Mouse (Mus musculus) embryonic facial prominence, embryonic 15.5 days (tissue): ENCODE measurements around the gene Vps4b. TPM values are rescaled to one million over a fixed set of nuclear protein-coding genes. Genes with fewer than 3 reads are reported as not detected.
A peak's percentile ranks its signal among the peaks of the same experiment; 100 is the strongest.

Source experiments
- ATAC-seq: fragments of 200-750 bp; cut with Nextera tagmentation; 2 replicates; pipeline ENCODE4 v1.8.0; 2017; ENCODE audit warnings: low read depth, moderate TSS enrichment; ENCODE audit not compliant: insufficient number of reproducible peaks, low FRiP score, low TSS enrichment
- H3K27ac ChIP-seq: fragments of 300-500 bp; sonication (generic); replicated peaks from 2 replicates; pipeline ENCODE4 v1.5.1; 2015; ENCODE audit warnings: mild to moderate bottlenecking, inconsistent platforms
- H3K27me3 ChIP-seq: fragments of 300-500 bp; sonication (generic); 2 replicates; pipeline ENCODE4 v1.6.1; 2015; ENCODE audit warnings: inconsistent platforms
- H3K36me3 ChIP-seq: fragments of 300-500 bp; sonication (generic); 2 replicates; pipeline ENCODE4 v1.6.1; 2015; ENCODE audit warnings: mild to moderate bottlenecking, inconsistent platforms
- H3K4me1 ChIP-seq: fragments of 300-500 bp; sonication (generic); 2 replicates; pipeline ENCODE4 v1.6.1; 2015; ENCODE audit warnings: inconsistent platforms
- H3K4me2 ChIP-seq: fragments of 300-500 bp; sonication (generic); replicated peaks from 2 replicates; pipeline ENCODE4 v1.6.1; 2015; ENCODE audit warnings: mild to moderate bottlenecking, inconsistent platforms
- H3K4me3 ChIP-seq: fragments of 300-500 bp; sonication (generic); replicated peaks from 2 replicates; pipeline ENCODE4 v1.5.1; 2015; ENCODE audit warnings: mild to moderate bottlenecking, inconsistent platforms
- H3K9ac ChIP-seq: fragments of 300-500 bp; sonication (generic); 2 replicates; pipeline ENCODE4 v1.6.1; 2015; ENCODE audit warnings: inconsistent platforms
- H3K9me3 ChIP-seq: fragments of 300-500 bp; sonication (generic); replicated peaks from 2 replicates; pipeline ENCODE4 v1.6.1; 2016; ENCODE audit warnings: inconsistent platforms
- WGBS: fragments of 180-500 bp; shearing (Covaris S2); methylation state at CpG from one replicate; pipeline ENCODE4 v1.1.7; 2015; 5-methylcytosine and 5-hydroxymethylcytosine counted together
- polyA plus RNA-seq: library from polyadenylated mRNA; unstranded; fragments of >200 nt; fragmentation: Nextera tagmentation; extraction: Ambion mirVana; gene quantifications from 2 replicates; pipeline ENCODE4 v1.2.1, GENCODE M21; 2015

Vps4b gene
- polyA plus RNA-seq, 1 experiment from 2014 or later, result 62.9 TPM

DNA sequence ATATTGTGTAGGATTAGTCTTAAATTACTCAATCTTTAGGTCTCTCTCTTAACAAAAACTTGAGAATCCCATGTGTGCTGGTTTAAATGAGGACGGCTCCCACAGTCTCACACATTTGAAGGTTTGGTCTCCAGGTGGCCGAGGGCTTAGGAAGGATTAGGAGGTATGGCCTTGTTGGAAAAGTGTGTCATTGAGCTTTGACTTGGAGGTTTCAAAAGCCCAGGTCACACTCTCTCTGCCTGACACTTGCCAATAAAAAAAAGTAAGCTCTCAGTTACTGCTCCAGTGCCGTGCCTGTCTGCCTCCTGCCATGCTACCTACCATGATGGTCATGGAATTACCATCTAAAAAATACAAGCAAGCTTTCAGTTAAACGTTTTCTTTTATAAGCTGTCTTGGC lies 21.6 kb downstream of the Vps4b start:
- H3K36me3 ChIP-seq, result peaks cover 72% of the 10 kb centered on the region
- no peak overlapping the region for H3K4me2 ChIP-seq
- H3K4me3 ChIP-seq, result no peak overlapping the region
- no peaks in the 10 kb centered on the region for H3K27me3 ChIP-seq
- no peak overlapping the region for H3K9ac ChIP-seq
- H3K27ac ChIP-seq, result no peak overlapping the region
- H3K4me1 ChIP-seq, result no peaks in the 10 kb centered on the region
- ATAC-seq, result no peak
- 91% methylated on average over 4 of the region's 4 CpGs for WGBS
- no peaks in the 10 kb centered on the region for H3K9me3 ChIP-seq

DNA sequence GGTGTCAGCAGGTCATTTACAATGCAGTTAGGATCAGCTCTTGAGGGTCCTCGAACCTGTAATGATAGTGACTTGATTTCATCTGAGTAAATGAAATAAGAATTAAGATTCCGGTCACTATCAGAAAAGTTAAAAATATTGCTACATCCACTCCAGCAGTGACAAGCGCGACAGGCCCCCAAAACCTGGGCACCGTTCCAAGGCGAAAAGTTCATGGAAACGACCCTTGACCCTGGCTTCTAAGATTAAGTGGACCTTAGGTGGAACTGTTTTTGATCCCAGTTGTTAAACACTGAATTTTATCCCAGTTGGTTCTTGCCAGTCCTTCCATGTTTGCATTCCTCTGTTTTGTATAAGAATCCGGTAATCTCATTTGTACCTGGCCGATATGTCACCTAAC lies 22.4 kb downstream of the Vps4b start:
- Histone ChIP-seq H3K27ac (no peak overlapping the region), H3K4me2 (no peak overlapping the region), H3K4me3 (no peak overlapping the region), H3K36me3 (peaks cover 70% of the 10 kb centered on the region), H3K27me3 (no peaks in the 10 kb centered on the region), H3K9ac (no peak overlapping the region), H3K9me3 (no peaks in the 10 kb centered on the region), H3K4me1 (no peaks in the 10 kb centered on the region)
- ATAC-seq, result no peak
- 91% methylated on average over 9 of the region's 9 CpGs for WGBS

GRCm38 (mm10) chr1:106768773-106769172 lies 27.8 kb downstream of the Vps4b start:
- no peak for ATAC-seq
- Histone ChIP-seq H3K4me1 (no peaks in the 10 kb centered on the region), H3K36me3 (peaks cover 52% of the 10 kb centered on the region), H3K4me2 (no peak overlapping the region), H3K27me3 (no peaks in the 10 kb centered on the region), H3K4me3 (no peak overlapping the region), H3K9me3 (no peaks in the 10 kb centered on the region), H3K9ac (no peak overlapping the region), H3K27ac (no peak overlapping the region)

GRCm38 (mm10) chr1:106765771-106766170 lies 30.8 kb downstream of the Vps4b start:
- no peak for ATAC-seq

DNA sequence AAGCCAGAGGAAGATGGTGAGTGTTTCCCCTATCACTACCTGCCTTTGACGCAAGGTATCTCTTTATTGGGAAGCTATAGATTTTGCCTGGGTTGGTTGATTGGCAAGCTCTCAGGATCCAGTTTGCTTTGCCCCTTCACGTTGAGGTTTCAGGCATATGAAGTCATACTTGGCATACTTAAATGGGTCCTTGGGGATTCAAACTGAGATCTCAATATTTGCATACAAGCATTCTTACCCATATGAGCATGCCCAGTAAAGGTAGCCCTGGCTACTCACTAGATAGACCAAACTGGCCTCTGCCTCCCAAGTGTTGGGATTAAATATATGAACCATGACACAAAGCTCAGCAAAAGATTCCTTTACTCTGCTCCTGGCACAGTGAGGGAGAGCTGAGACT lies 31.7 kb downstream of the Vps4b start:
- no peak overlapping the region for H3K4me3 ChIP-seq
- H3K4me1 ChIP-seq, result no peaks in the 10 kb centered on the region
- WGBS, result 84% methylated on average over 2 of the region's 2 CpGs
- H3K9ac ChIP-seq, result no peak overlapping the region
- H3K4me2 ChIP-seq, result no peak overlapping the region
- H3K9me3 ChIP-seq, result no peaks in the 10 kb centered on the region
- no peaks in the 10 kb centered on the region for H3K27me3 ChIP-seq
- peaks cover 32% of the 10 kb centered on the region for H3K36me3 ChIP-seq
- no peak for ATAC-seq
- H3K27ac ChIP-seq, result no peak overlapping the region

More at GRCm38 (mm10) chr1:106765771-106766170, 30.8 kb downstream of the Vps4b start:
- Histone ChIP-seq H3K27ac (no peak overlapping the region), H3K4me2 (no peak overlapping the region), H3K4me1 (no peaks in the 10 kb centered on the region), H3K9ac (no peak overlapping the region), H3K27me3 (no peaks in the 10 kb centered on the region), H3K36me3 (peaks cover 40% of the 10 kb centered on the region), H3K9me3 (no peaks in the 10 kb centered on the region), H3K4me3 (no peak overlapping the region)
- WGBS, result 84% methylated on average over 8 of the region's 8 CpGs

DNA sequence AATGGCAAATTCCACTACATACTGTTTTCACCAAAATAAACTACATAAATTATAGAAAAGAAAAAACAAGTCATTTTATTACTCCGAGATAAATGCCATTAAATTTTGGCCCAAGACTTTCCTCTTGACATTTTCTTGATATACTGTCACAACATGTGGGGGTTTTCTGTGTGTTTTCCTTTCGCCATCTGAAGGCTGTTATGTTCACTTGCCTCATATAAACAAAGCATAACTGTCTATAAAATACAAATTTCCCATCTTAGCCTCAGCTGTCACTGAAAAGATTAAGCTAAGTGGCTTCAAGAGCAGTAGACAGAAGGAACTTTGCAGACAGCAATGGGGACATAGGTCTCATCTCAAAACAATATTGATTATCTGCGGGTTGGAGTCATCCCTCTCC lies 32.2 kb downstream of the Vps4b start:
- Histone ChIP-seq H3K4me1 (no peaks in the 10 kb centered on the region), H3K4me3 (no peak overlapping the region), H3K36me3 (peaks cover 32% of the 10 kb centered on the region), H3K9me3 (no peaks in the 10 kb centered on the region), H3K27ac (no peak overlapping the region), H3K27me3 (no peaks in the 10 kb centered on the region), H3K4me2 (no peak overlapping the region), H3K9ac (no peak overlapping the region)
- ATAC-seq, result no peak
- 87% methylated on average over 3 of the region's 3 CpGs for WGBS

GRCm38 (mm10) chr1:106760750-106761149 lies 35.8 kb downstream of the Vps4b start:
- peaks cover 12% of the 10 kb centered on the region for H3K4me1 ChIP-seq
- H3K27me3 ChIP-seq, result no peaks in the 10 kb centered on the region
- H3K27ac ChIP-seq, result no peak overlapping the region
- H3K9ac ChIP-seq, result no peak overlapping the region
- no peak overlapping the region for H3K4me2 ChIP-seq
- H3K9me3 ChIP-seq, result no peaks in the 10 kb centered on the region
- no peak overlapping the region for H3K4me3 ChIP-seq
- 0 out of 2 replicates have a peak, but pooled peaks cover 11% of the 10 kb centered on the region for H3K36me3 ChIP-seq
- 83% methylated on average over 3 of the region's 3 CpGs for WGBS
- ATAC-seq, result no peak

- Histone ChIP-seq H3K4me1 (peaks cover 12% of the 10 kb centered on the region), H3K27ac (peak within 1 kb of the TSS; percentile 94), H3K4me2 (peak within 1 kb of the TSS; percentile 95), H3K27me3 (no peaks in the 10 kb centered on the region), H3K9ac (peak within 1 kb of the TSS; percentile 70), H3K9me3 (no peaks in the 10 kb centered on the region), H3K4me3 (peak within 1 kb of the TSS; percentile 84), H3K36me3 (0 out of 2 replicates have a peak, but pooled peaks cover 8% of the 10 kb centered on the region)
- 2% methylated on average over 51 of the region's 51 CpGs for whole genome bisulfite sequencing
- peak; percentile 99 for ATAC-seq
These were observed 36.7 kb downstream of the Vps4b start, which contains the start of gene Kdsr for GRCm38 (mm10) chr1:106759572-106760435. TSS of gene Kdsr (minus strand) at chr1:106759727.

DNA sequence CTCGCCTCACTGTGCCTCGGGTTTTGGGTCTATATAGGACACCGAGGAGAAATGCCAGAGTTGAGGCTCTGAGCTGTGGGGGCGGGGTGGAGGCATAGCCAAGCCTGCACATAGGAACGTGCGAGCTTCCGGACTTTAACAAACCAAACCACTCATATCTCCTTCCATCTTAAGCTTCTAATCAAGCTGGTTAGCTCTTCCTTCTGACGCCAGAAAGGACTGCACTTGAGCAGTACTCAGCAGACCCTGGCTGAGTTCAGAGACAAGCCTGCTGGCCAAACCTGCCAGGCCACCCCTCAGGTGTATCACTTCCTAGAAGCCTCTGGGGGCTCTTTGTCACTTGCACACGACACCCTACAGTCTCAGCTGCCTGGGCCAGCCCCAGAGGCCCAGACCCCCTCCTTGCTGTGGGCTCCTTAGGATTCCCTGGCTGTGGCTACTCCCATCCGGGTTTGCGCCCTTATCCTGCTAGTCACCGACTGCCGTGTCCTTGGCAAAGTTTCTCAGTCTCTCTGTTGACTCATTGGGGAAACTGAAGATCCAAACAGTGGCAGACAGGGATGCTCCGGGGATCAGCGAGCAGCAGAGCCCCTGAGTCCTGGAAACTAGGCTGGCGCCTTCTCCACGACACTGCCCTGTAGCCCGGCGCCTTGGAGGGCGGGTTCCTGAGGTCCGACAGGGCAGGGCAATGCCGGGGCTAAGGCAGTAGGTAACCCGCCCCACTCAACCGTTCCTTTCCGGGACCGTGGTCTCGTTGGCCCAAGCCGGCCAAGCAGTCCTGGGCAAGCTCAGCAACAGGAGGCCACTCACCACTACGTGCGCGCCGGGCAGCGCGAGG lies 37.6 kb downstream of the Vps4b start:
- peak overlapping the region; percentile 84 for H3K4me3 ChIP-seq
- 1% methylated on average over 34 of the region's 34 CpGs for WGBS

DNA sequence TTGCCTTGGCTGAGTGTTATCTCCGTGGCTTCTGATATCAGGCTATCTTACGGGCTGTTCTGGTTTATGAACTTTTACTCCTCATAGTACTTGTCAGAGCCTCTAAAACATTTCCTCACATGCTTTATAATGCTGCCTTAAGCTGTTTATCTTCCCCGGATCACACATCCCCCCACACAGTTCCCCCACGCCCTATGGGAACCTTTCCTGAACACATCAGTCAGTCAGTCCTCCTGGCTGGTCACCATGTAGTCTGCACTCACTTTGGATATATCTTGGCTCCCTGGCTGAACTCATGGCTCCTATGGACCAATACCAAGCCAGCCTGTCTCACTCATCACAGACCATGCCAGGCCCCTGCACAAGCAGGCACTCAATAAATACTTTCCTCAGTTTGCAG lies 39.9 kb downstream of the Vps4b start:
- ATAC-seq, result no peak
- H3K36me3 ChIP-seq, result peaks cover under 1% of the 10 kb centered on the region; the same call in 1 of the 2 replicates
- no peak overlapping the region for H3K4me3 ChIP-seq
- no peak overlapping the region for H3K9ac ChIP-seq
- WGBS, result 77% methylated on average over 4 of the region's 4 CpGs
- H3K9me3 ChIP-seq, result no peaks in the 10 kb centered on the region
- no peaks in the 10 kb centered on the region for H3K27me3 ChIP-seq
- no peak overlapping the region for H3K4me2 ChIP-seq
- H3K27ac ChIP-seq, result no peak overlapping the region
- peaks cover 12% of the 10 kb centered on the region for H3K4me1 ChIP-seq

More for the DNA sequence above, 37.6 kb downstream of the Vps4b start:
- H3K4me2 ChIP-seq, result peak overlapping the region; percentile 95
- H3K4me1 ChIP-seq, result peaks cover 12% of the 10 kb centered on the region
- H3K27ac ChIP-seq, result peak overlapping the region; percentile 94
- 0 out of 2 replicates have a peak, but pooled peaks cover 4% of the 10 kb centered on the region for H3K36me3 ChIP-seq
- H3K27me3 ChIP-seq, result no peaks in the 10 kb centered on the region
- no peaks in the 10 kb centered on the region for H3K9me3 ChIP-seq
- peak overlapping the region; percentile 70 for H3K9ac ChIP-seq
- ATAC-seq, result peak; percentile 60

DNA sequence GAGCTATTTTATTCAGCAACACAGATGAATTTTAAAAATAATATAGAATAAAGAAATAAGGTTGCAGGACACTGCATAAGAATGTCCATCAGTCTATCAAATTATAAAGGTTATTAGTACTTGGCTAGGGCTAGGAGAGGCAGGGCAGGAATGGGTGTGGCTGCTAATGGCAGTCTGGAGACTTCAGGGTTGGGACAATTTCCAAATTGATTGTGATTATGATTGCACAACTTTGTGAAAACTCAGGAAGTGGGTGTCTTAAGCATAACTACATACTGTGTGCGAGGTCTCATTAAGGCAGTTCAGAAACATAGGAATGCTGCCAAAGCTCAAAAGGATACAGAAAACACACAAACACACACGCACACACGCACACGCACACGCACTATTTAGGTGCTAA lies 44.5 kb downstream of the Vps4b start:
- no peak overlapping the region for H3K4me2 ChIP-seq
- 91% methylated on average over 5 of the region's 5 CpGs for WGBS
- H3K4me1 ChIP-seq, result no peaks in the 10 kb centered on the region
- peaks cover 7% of the 10 kb centered on the region for H3K36me3 ChIP-seq
- H3K4me3 ChIP-seq, result no peak overlapping the region
- no peaks in the 10 kb centered on the region for H3K27me3 ChIP-seq
- H3K27ac ChIP-seq, result no peak overlapping the region
- H3K9ac ChIP-seq, result no peak overlapping the region
- H3K9me3 ChIP-seq, result no peaks in the 10 kb centered on the region
- no peak for ATAC-seq
